Mouse (Mus musculus) hindbrain, embryonic 11.5 days (tissue): Measurements from ENCODE around the gene Itsn1. TPM values are rescaled to one million over a fixed set of nuclear protein-coding genes. Genes with fewer than 3 reads are reported as not detected.

ENCODE experiments used
- ATAC-seq: fragments of 200-750 bp; cut with Nextera tagmentation; 2 replicates; pipeline ENCODE4 v1.8.0; 2017; ENCODE audit warnings: mild to moderate bottlenecking, moderate TSS enrichment, moderate library complexity; ENCODE audit not compliant: low FRiP score
- DNase-seq: peaks from one replicate; pipeline ENCODE4 v3.0.0-alpha.2; 2015; ENCODE audit warnings: low spot score
- H3K27ac ChIP-seq: fragments of 300-500 bp; sonication (generic); 2 replicates; pipeline ENCODE4 v1.5.1; 2014; ENCODE audit warnings: mild to moderate bottlenecking, low read depth, low read length
- H3K27me3 ChIP-seq: fragments of 300-500 bp; sonication (generic); 2 replicates; pipeline ENCODE4 v1.6.1; 2014; ENCODE audit warnings: mild to moderate bottlenecking, low read length, moderate library complexity, mixed read lengths; ENCODE audit not compliant: control insufficient read depth, insufficient read depth
- H3K36me3 ChIP-seq: fragments of 300-500 bp; sonication (generic); 2 replicates; pipeline ENCODE4 v1.6.1; 2014; ENCODE audit warnings: mild to moderate bottlenecking, low read length, moderate library complexity, mixed read lengths; ENCODE audit not compliant: control insufficient read depth, insufficient read depth
- H3K4me1 ChIP-seq: fragments of 300-500 bp; sonication (generic); replicated peaks from 2 replicates; pipeline ENCODE4 v1.6.1; 2014; ENCODE audit warnings: low read length, mixed read lengths; ENCODE audit not compliant: control insufficient read depth, insufficient read depth
- H3K4me2 ChIP-seq: fragments of 300-500 bp; sonication (generic); replicated peaks from 2 replicates; pipeline ENCODE4 v1.6.1; 2014; ENCODE audit warnings: mild to moderate bottlenecking, low read depth, low read length
- H3K4me3 ChIP-seq: fragments of 300-500 bp; sonication (generic); 2 replicates; pipeline ENCODE4 v1.5.1; 2014; ENCODE audit warnings: low read depth, low read length
- H3K9ac ChIP-seq: fragments of 300-500 bp; sonication (generic); 2 replicates; pipeline ENCODE4 v1.6.1; 2014; ENCODE audit warnings: low read depth, low read length
- H3K9me3 ChIP-seq: fragments of 300-500 bp; sonication (generic); 2 replicates; pipeline ENCODE4 v1.6.1; 2016; ENCODE audit warnings: low read length; ENCODE audit not compliant: control insufficient read depth
- WGBS: fragments of 180-500 bp; shearing (Covaris S2); extraction: QIAGEN DNeasy Blood & Tissue Kit; methylation state at CpG from one replicate; pipeline ENCODE4 v1.1.7; 2014; 5-methylcytosine and 5-hydroxymethylcytosine counted together
- polyA plus RNA-seq: library from polyadenylated mRNA; unstranded; fragments of >200 nt; fragmentation: Nextera tagmentation; extraction: Ambion mirVana; gene quantifications from 2 replicates; pipeline ENCODE4 v1.2.1, GENCODE M21; 2014

Itsn1 gene
- polyA plus RNA-seq, 1 experiment from 2014 or later, result 61.1 TPM

- DNase-seq (no peak), ATAC-seq (no peak)
- H3K9ac ChIP-seq, result no peak overlapping the region
- 88% methylated on average over 6 of the region's 6 CpGs for WGBS
- no peaks in the 10 kb centered on the region; the same call in 1 of the 2 replicates for H3K4me1 ChIP-seq
- no peak overlapping the region for H3K4me2 ChIP-seq
- no peaks in the 10 kb centered on the region for H3K36me3 ChIP-seq
- H3K4me3 ChIP-seq, result no peak overlapping the region
- H3K27ac ChIP-seq, result no peak overlapping the region
- no peaks in the 10 kb centered on the region for H3K27me3 ChIP-seq
- no peaks in the 10 kb centered on the region for H3K9me3 ChIP-seq
Observed at GRCm38 (mm10) chr16:91754957-91755356, 25.9 kb downstream of the Itsn1 start.

DNA sequence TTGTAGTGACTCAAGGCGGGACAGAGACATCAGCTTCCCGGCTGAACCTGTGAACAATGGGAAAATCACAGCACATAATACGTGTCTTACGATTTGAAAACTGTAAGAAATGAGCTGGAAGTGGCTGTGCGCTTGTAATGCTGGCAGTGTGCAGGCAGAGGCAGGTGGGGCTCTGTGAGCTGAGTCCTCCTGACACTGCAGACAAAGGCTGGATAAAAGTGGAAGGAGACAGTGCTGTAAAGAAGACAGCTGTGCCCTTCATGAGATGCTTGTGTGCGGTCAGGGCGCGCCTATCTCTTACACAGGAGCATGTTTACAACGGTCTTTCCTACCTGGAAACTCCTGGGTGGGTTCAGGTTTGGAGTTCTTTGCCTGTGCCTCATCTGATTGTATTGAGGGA is 32.1 kb downstream of the Itsn1 start:
- ATAC-seq, result no peak
- no peaks in the 10 kb centered on the region for H3K27me3 ChIP-seq
- no peak for DNase-seq
- peaks cover 5% of the 10 kb centered on the region for H3K4me1 ChIP-seq
- H3K9me3 ChIP-seq, result no peaks in the 10 kb centered on the region
- H3K27ac ChIP-seq, result no peak overlapping the region
- no peak overlapping the region for H3K9ac ChIP-seq
- H3K4me3 ChIP-seq, result no peak overlapping the region
- no peak overlapping the region for H3K4me2 ChIP-seq
- WGBS, result 86% methylated on average over 9 of the region's 9 CpGs
- H3K36me3 ChIP-seq, result no peaks in the 10 kb centered on the region

- ATAC-seq (no peak), DNase-seq (no peak)
- Histone ChIP-seq H3K4me1 (peaks cover 5% of the 10 kb centered on the region), H3K4me3 (no peak overlapping the region), H3K9me3 (no peaks in the 10 kb centered on the region), H3K4me2 (no peak overlapping the region), H3K36me3 (no peaks in the 10 kb centered on the region), H3K27me3 (no peaks in the 10 kb centered on the region), H3K9ac (no peak overlapping the region), H3K27ac (no peak overlapping the region)
- 84% methylated on average over 3 of the region's 3 CpGs for WGBS
Observed at GRCm38 (mm10) chr16:91761761-91762160, 32.7 kb downstream of the Itsn1 start.

GRCm38 (mm10) chr16:91762476-91762875 is 33.4 kb downstream of the Itsn1 start:
- Histone ChIP-seq H3K4me1 (peaks cover 5% of the 10 kb centered on the region; the same call in 1 of the 2 replicates), H3K36me3 (no peaks in the 10 kb centered on the region), H3K9me3 (no peaks in the 10 kb centered on the region), H3K4me2 (no peak overlapping the region), H3K27me3 (no peaks in the 10 kb centered on the region), H3K9ac (no peak overlapping the region), H3K4me3 (no peak overlapping the region), H3K27ac (no peak overlapping the region)
- DNase-seq, result no peak
- no peak for ATAC-seq
- 84% methylated on average over 7 of the region's 7 CpGs for WGBS

GRCm38 (mm10) chr16:91763975-91764374 is 34.9 kb downstream of the Itsn1 start:
- no peak overlapping the region for H3K4me3 ChIP-seq
- WGBS, result 60% methylated on average over 6 of the region's 6 CpGs
- H3K9ac ChIP-seq, result no peak overlapping the region
- H3K27me3 ChIP-seq, result no peaks in the 10 kb centered on the region
- H3K36me3 ChIP-seq, result no peaks in the 10 kb centered on the region
- peaks cover 5% of the 10 kb centered on the region; the same call in 1 of the 2 replicates for H3K4me1 ChIP-seq
- DNase-seq (no peak), ATAC-seq (no peak)
- H3K27ac ChIP-seq, result 0 out of 2 replicates have a peak overlapping the region, but pooled peaks have one; percentile 9
- no peak overlapping the region for H3K4me2 ChIP-seq
- H3K9me3 ChIP-seq, result no peaks in the 10 kb centered on the region

DNA sequence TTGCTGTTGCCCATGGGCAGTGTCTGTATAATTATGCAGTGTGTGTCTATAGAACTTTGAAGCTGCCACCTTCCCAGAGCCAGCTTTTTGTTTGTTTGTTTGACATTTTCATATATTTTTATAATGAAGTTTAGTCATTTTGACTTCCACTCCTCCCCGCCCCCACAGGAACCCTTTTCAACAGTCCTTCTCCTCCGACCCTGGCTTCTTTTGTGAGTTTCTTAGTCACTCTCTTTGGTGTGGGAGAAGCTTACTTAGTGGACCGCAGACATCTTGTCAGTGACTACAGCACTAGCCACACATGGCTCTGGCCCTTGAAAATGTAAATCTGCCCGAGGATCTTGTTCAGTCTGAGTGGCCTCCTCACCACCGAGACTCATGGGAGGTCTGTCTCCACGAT is 35.3 kb downstream of the Itsn1 start:
- H3K4me3 ChIP-seq, result no peak overlapping the region
- ATAC-seq (no peak), DNase-seq (no peak)
- H3K27ac ChIP-seq, result no peak overlapping the region
- no peaks in the 10 kb centered on the region for H3K36me3 ChIP-seq
- 72% methylated on average over 6 of the region's 6 CpGs for WGBS
- H3K4me2 ChIP-seq, result no peak overlapping the region
- H3K9me3 ChIP-seq, result no peaks in the 10 kb centered on the region
- peaks cover 5% of the 10 kb centered on the region; the same call in 1 of the 2 replicates for H3K4me1 ChIP-seq
- H3K9ac ChIP-seq, result no peak overlapping the region
- H3K27me3 ChIP-seq, result no peaks in the 10 kb centered on the region

- 82% methylated on average over 15 of the region's 15 CpGs for WGBS
- H3K4me2 ChIP-seq, result no peak overlapping the region
- H3K36me3 ChIP-seq, result no peaks in the 10 kb centered on the region
- H3K4me1 ChIP-seq, result peaks cover 9% of the 10 kb centered on the region
- H3K27ac ChIP-seq, result no peak overlapping the region
- ATAC-seq (no peak), DNase-seq (no peak)
- H3K9ac ChIP-seq, result no peak overlapping the region
- no peak overlapping the region for H3K4me3 ChIP-seq
- H3K27me3 ChIP-seq, result no peaks in the 10 kb centered on the region
- no peaks in the 10 kb centered on the region for H3K9me3 ChIP-seq
Observed at GRCm38 (mm10) chr16:91765121-91765815, 36.2 kb downstream of the Itsn1 start.

- WGBS, result 91% methylated on average over 15 of the region's 15 CpGs
- H3K4me1 ChIP-seq, result peaks cover 13% of the 10 kb centered on the region
- no peak for ATAC-seq
Observed at GRCm38 (mm10) chr16:91765816-91766210, 36.7 kb downstream of the Itsn1 start.

DNA sequence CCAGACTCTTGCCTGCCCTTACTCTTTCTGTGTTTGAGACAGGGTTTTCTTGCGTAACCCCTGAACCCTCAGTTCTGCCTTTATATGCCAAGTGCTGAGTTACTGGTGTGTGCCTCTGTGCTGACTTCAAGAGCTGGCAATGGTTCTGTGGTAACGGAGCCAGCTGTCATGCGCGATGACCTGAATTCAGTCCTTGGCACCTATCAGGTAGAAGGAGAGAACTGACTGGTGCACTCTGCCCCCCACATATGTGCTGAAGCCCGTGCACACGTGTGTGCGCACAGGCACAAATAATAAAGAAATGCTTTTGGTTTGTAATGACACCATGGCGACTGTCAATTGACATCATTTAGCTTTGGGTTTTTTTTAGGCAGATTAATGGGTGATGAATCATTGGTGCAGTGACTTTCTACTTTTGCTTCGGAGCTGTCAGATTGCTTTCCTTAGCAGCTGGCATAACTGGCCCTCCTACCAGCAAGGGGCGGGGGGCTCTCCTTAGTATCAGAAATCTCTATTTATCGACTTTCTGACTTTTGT is 38.2 kb downstream of the Itsn1 start:
- Histone ChIP-seq H3K36me3 (no peaks in the 10 kb centered on the region), H3K4me2 (no peak overlapping the region), H3K27ac (no peak overlapping the region), H3K27me3 (no peaks in the 10 kb centered on the region), H3K9ac (no peak overlapping the region), H3K4me1 (peaks cover 16% of the 10 kb centered on the region), H3K9me3 (no peaks in the 10 kb centered on the region), H3K4me3 (no peak overlapping the region)
- ATAC-seq (no peak), DNase-seq (no peak)
- 84% methylated on average over 11 of the region's 11 CpGs for WGBS

More at GRCm38 (mm10) chr16:91765816-91766210, 36.7 kb downstream of the Itsn1 start:
- Histone ChIP-seq H3K9ac (no peak overlapping the region), H3K4me2 (no peak overlapping the region), H3K27me3 (no peaks in the 10 kb centered on the region), H3K36me3 (no peaks in the 10 kb centered on the region), H3K4me3 (no peak overlapping the region), H3K27ac (no peak overlapping the region), H3K9me3 (no peaks in the 10 kb centered on the region)
- DNase-seq, result no peak
